Mouse (Mus musculus): ENCODE results near the gene 4933424G06Rik. TPM values are rescaled to one million over a fixed set of nuclear protein-coding genes. Genes with fewer than 3 reads are reported as not detected.
"Not testable (repeated sequence)": the region's sequence is repeated elsewhere in the genome, so short reads cannot be mapped to it uniquely, and the experiment has no call there.

The 4933424G06Rik gene
- total RNA-seq (2017): not detected in 2 replicates

- peak; percentile 96 to 98 for ATAC-seq (replicated peaks in 1 of 2; ENCODE audit: insufficient read depth in 1 of 2, low FRiP score in 2 of 2, low TSS enrichment in 1 of 2, low read depth in 1 of 2, poor library complexity in 2 of 2, severe bottlenecking in 2 of 2)
Observed at GRCm38 (mm10) chr1:36709854-36710280, at the start of gene 4933424G06Rik. TSS of gene 4933424G06Rik (plus strand) at chr1:36710149.

GRCm38 (mm10) chr1:36664457-36664856, 45.5 kb upstream of the 4933424G06Rik start:
- peak in 1 of 2 experiments; percentile 42; a peak in 1 of 4 replicates for ATAC-seq (replicated peaks in 1 of 2; ENCODE audit: insufficient read depth in 1 of 2, low FRiP score in 2 of 2, low TSS enrichment in 1 of 2, low read depth in 1 of 2, poor library complexity in 2 of 2, severe bottlenecking in 2 of 2)

- ATAC-seq (replicated peaks in 1 of 2; ENCODE audit: insufficient read depth in 1 of 2, low FRiP score in 2 of 2, low TSS enrichment in 1 of 2, low read depth in 1 of 2, poor library complexity in 2 of 2, severe bottlenecking in 2 of 2): no peak
Observed at GRCm38 (mm10) chr1:36665165-36665723, 44.7 kb upstream of the 4933424G06Rik start.

GRCm38 (mm10) chr1:36665934-36666333, 44.0 kb upstream of the 4933424G06Rik start:
- no peak for ATAC-seq (replicated peaks in 1 of 2; ENCODE audit: insufficient read depth in 1 of 2, low FRiP score in 2 of 2, low TSS enrichment in 1 of 2, low read depth in 1 of 2, poor library complexity in 2 of 2, severe bottlenecking in 2 of 2)

GRCm38 (mm10) chr1:36668007-36668406, 41.9 kb upstream of the 4933424G06Rik start:
- ATAC-seq (replicated peaks in 1 of 2; ENCODE audit: insufficient read depth in 1 of 2, low FRiP score in 2 of 2, low TSS enrichment in 1 of 2, low read depth in 1 of 2, poor library complexity in 2 of 2, severe bottlenecking in 2 of 2): not testable (repeated sequence)

- no peak for ATAC-seq (replicated peaks in 1 of 2; ENCODE audit: insufficient read depth in 1 of 2, low FRiP score in 2 of 2, low TSS enrichment in 1 of 2, low read depth in 1 of 2, poor library complexity in 2 of 2, severe bottlenecking in 2 of 2)
Observed at GRCm38 (mm10) chr1:36670256-36670655, 39.7 kb upstream of the 4933424G06Rik start.

- no peak for ATAC-seq (replicated peaks in 1 of 2; ENCODE audit: insufficient read depth in 1 of 2, low FRiP score in 2 of 2, low TSS enrichment in 1 of 2, low read depth in 1 of 2, poor library complexity in 2 of 2, severe bottlenecking in 2 of 2)
Observed at GRCm38 (mm10) chr1:36671260-36671659, 38.7 kb upstream of the 4933424G06Rik start.

GRCm38 (mm10) chr1:36672648-36673350, 37.1 kb upstream of the 4933424G06Rik start:
- ATAC-seq (replicated peaks in 1 of 2; ENCODE audit: insufficient read depth in 1 of 2, low FRiP score in 2 of 2, low TSS enrichment in 1 of 2, low read depth in 1 of 2, poor library complexity in 2 of 2, severe bottlenecking in 2 of 2): no peak

- no peak for ATAC-seq (replicated peaks in 1 of 2; ENCODE audit: insufficient read depth in 1 of 2, low FRiP score in 2 of 2, low TSS enrichment in 1 of 2, low read depth in 1 of 2, poor library complexity in 2 of 2, severe bottlenecking in 2 of 2)
Observed at GRCm38 (mm10) chr1:36674936-36675335, 35.0 kb upstream of the 4933424G06Rik start.

GRCm38 (mm10) chr1:36680893-36681292, 29.1 kb upstream of the 4933424G06Rik start:
- ATAC-seq (replicated peaks in 1 of 2; ENCODE audit: insufficient read depth in 1 of 2, low FRiP score in 2 of 2, low TSS enrichment in 1 of 2, low read depth in 1 of 2, poor library complexity in 2 of 2, severe bottlenecking in 2 of 2): no peak

- ATAC-seq (replicated peaks in 1 of 2; ENCODE audit: insufficient read depth in 1 of 2, low FRiP score in 2 of 2, low TSS enrichment in 1 of 2, low read depth in 1 of 2, poor library complexity in 2 of 2, severe bottlenecking in 2 of 2): no peak
Observed at GRCm38 (mm10) chr1:36682620-36683355, 27.2 kb upstream of the 4933424G06Rik start, which contains the start of gene Fam178b. TSS of gene Fam178b (minus strand) at chr1:36683183.

GRCm38 (mm10) chr1:36683810-36684467, 26.0 kb upstream of the 4933424G06Rik start:
- peak; percentile 94 to 96 for ATAC-seq (replicated peaks in 1 of 2; ENCODE audit: insufficient read depth in 1 of 2, low FRiP score in 2 of 2, low TSS enrichment in 1 of 2, low read depth in 1 of 2, poor library complexity in 2 of 2, severe bottlenecking in 2 of 2)

GRCm38 (mm10) chr1:36690671-36691235, 19.2 kb upstream of the 4933424G06Rik start:
- no peak for ATAC-seq (replicated peaks in 1 of 2; ENCODE audit: insufficient read depth in 1 of 2, low FRiP score in 2 of 2, low TSS enrichment in 1 of 2, low read depth in 1 of 2, poor library complexity in 2 of 2, severe bottlenecking in 2 of 2)

- ATAC-seq (replicated peaks in 1 of 2; ENCODE audit: insufficient read depth in 1 of 2, low FRiP score in 2 of 2, low TSS enrichment in 1 of 2, low read depth in 1 of 2, poor library complexity in 2 of 2, severe bottlenecking in 2 of 2): peak; percentile 96 to 97
Observed at GRCm38 (mm10) chr1:36691271-36692155, 18.4 kb upstream of the 4933424G06Rik start, which contains the start of gene Cox5b. TSS of gene Cox5b (plus strand) at chr1:36691449.

GRCm38 (mm10) chr1:36694871-36695270, 15.1 kb upstream of the 4933424G06Rik start:
- ATAC-seq (replicated peaks in 1 of 2; ENCODE audit: insufficient read depth in 1 of 2, low FRiP score in 2 of 2, low TSS enrichment in 1 of 2, low read depth in 1 of 2, poor library complexity in 2 of 2, severe bottlenecking in 2 of 2): no peak

- ATAC-seq (replicated peaks in 1 of 2; ENCODE audit: insufficient read depth in 1 of 2, low FRiP score in 2 of 2, low TSS enrichment in 1 of 2, low read depth in 1 of 2, poor library complexity in 2 of 2, severe bottlenecking in 2 of 2): no peak
Observed at GRCm38 (mm10) chr1:36696411-36696810, 13.5 kb upstream of the 4933424G06Rik start.
